Mouse (Mus musculus): ENCODE data around the gene Aldh3b2.

DNA sequence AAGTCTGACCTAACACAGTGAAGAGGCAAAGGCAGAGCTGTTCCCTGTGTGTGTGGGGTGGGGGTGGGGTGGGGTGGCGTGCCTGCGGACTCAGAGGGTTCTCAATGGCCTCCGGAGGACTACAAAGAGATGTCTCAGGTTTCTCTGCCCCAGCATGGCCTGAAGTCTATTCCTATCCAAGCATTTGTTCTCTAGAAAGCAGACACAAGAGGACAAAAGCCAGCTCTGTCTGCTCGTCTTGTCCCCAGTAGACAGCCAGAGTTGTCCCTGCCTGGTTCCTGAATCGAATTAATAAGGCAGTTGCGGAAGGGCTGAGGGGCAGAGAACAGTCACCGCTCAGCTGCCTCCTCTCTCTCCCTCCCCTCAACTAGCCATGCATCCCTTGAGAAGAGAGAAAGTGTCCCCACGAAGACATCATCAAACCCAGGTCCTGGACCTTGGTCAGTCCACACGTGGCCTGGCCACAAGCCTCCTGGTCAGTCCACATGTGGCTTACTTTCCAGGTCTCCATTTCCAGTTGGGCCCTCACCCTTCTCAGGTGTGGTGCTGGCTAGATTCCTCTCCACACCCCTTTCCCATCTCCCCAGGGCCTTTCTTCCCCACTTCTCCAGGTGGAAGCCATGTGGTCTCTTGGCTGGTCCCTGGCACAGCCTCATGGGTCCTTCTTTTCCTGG, 11.5 kb downstream of the Aldh3b2 start:
- no peak for TF ChIP-seq POLR2A (IDR thresholded peaks at IDR 0.05; ENCODE audit: insufficient read depth, low read length)
- TF ChIP-seq CTCF (IDR thresholded peaks at IDR 0.05; ENCODE audit: low read depth, low read length) = no peak
- TF ChIP-seq EP300 (IDR thresholded peaks at IDR 0.05; ENCODE audit: insufficient read depth, low read depth, low read length) = no peak
